Mouse (Mus musculus) midbrain, embryonic 10.5 days (tissue): Measurements from ENCODE around the gene Sftpd. TPM values are rescaled to one million over a fixed set of nuclear protein-coding genes. Genes with fewer than 3 reads are reported as not detected.

Source experiments
- DNase-seq: peaks from one replicate; pipeline ENCODE4 v3.0.0-alpha.2; 2017; ENCODE audit warnings: low spot score
- H3K27ac ChIP-seq: fragments of 300-500 bp; sonication (generic); replicated peaks from 2 replicates; pipeline ENCODE4 v1.5.1; 2016; ENCODE audit warnings: mild to moderate bottlenecking
- H3K27me3 ChIP-seq: fragments of 300-500 bp; sonication (generic); 2 replicates; pipeline ENCODE4 v1.6.1; 2016; ENCODE audit warnings: low read depth, mild to moderate bottlenecking; ENCODE audit not compliant: poor library complexity, severe bottlenecking
- H3K36me3 ChIP-seq: fragments of 300-500 bp; sonication (generic); 2 replicates; pipeline ENCODE4 v1.6.1; 2016; ENCODE audit warnings: mild to moderate bottlenecking, moderate library complexity
- H3K4me1 ChIP-seq: fragments of 300-500 bp; sonication (generic); 2 replicates; pipeline ENCODE4 v1.6.1; 2016
- H3K4me3 ChIP-seq: fragments of 300-500 bp; sonication (generic); 2 replicates; pipeline ENCODE4 v1.5.1; 2016; ENCODE audit warnings: mild to moderate bottlenecking, moderate library complexity
- H3K9me3 ChIP-seq: fragments of 300-500 bp; sonication (generic); replicated peaks from 2 replicates; pipeline ENCODE4 v1.6.1; 2016; ENCODE audit warnings: mild to moderate bottlenecking
- WGBS: fragments of 180-500 bp; shearing (Covaris S2); methylation state at CpG from one replicate; pipeline ENCODE4 v1.1.7; 2016; 5-methylcytosine and 5-hydroxymethylcytosine counted together
- polyA plus RNA-seq: library from polyadenylated mRNA; unstranded; fragments of >200 nt; fragmentation: Nextera tagmentation; extraction: Ambion mirVana; gene quantifications from 2 replicates; pipeline ENCODE4 v1.2.1, GENCODE M21; 2016

The Sftpd gene
- polyA plus RNA-seq, 1 experiment from 2014 or later = not detected

DNA sequence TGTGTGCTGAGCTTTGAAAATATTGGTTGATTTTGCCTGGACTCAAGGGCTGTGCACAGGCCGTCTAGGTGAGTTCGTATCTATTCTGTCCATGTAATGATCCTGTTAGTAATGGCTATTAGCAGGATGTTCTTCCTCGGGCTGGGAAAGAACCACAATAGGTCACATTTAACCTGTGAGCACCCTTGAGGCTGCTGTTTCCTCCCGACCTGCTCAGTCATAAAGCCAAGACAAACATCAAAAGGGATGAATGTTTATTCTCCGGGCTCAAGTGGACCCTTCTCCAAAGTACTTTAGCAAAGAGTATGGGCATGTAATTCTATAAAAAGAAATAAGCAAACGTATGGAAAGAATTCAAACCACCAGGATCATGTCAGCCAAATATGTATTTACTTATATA, 38.9 kb downstream of the Sftpd start:
- DNase-seq = no peak
- H3K27ac ChIP-seq = no peak overlapping the region
- WGBS = 79% methylated on average over 6 of the region's 6 CpGs
- no peaks in the 10 kb centered on the region for H3K4me1 ChIP-seq
- no peaks in the 10 kb centered on the region for H3K9me3 ChIP-seq
- no peak overlapping the region for H3K4me3 ChIP-seq
- no peaks in the 10 kb centered on the region for H3K27me3 ChIP-seq
- no peaks in the 10 kb centered on the region for H3K36me3 ChIP-seq

DNA sequence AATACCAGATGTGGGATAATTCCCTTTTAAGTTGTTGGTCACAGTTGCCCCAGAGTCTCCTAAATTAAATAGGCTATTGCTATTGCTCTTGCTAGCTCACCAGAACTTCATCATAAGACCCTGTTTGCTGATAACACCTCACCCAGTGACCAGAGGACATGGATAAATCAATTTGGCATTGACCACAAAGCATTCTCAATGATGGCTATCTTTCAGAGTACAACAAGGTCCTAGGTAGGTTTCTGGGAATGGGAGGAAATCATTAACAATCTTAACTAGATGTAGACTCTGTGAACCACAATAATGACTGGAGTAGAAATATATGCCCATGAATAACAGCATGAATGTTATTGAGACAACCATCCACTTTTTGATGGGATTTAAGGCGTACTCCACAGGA, 44.3 kb downstream of the Sftpd start:
- no peak overlapping the region for H3K4me3 ChIP-seq
- no peaks in the 10 kb centered on the region for H3K9me3 ChIP-seq
- no peaks in the 10 kb centered on the region for H3K36me3 ChIP-seq
- no peaks in the 10 kb centered on the region for H3K27me3 ChIP-seq
- H3K27ac ChIP-seq = no peak overlapping the region
- no peak for DNase-seq
- WGBS = 79% methylated on average over 1 of the region's 1 CpGs
- H3K4me1 ChIP-seq = no peaks in the 10 kb centered on the region

DNA sequence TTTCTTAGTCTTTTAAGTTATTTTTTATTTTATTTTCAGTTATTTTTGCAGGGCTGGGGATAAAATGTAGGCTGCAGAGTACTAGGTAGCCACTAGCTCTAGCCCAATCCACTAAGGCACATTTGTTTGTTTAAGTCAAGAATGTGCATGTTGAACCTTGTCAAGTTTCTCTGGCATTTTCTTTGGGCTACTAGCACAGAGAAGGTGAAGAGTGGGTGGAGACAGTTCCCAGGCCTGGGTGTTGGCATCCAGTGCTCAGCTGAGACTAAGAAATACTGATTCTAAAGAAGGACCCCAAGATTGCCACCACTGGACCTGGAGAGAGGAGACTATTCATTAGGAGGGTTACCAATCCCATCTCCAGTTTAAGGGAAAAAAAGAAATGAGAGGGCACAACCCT, 47.9 kb downstream of the Sftpd start:
- Histone ChIP-seq H3K27ac (no peak overlapping the region), H3K4me3 (no peak overlapping the region), H3K9me3 (no peaks in the 10 kb centered on the region), H3K36me3 (no peaks in the 10 kb centered on the region), H3K4me1 (no peaks in the 10 kb centered on the region), H3K27me3 (no peaks in the 10 kb centered on the region)
- DNase-seq = no peak

DNA sequence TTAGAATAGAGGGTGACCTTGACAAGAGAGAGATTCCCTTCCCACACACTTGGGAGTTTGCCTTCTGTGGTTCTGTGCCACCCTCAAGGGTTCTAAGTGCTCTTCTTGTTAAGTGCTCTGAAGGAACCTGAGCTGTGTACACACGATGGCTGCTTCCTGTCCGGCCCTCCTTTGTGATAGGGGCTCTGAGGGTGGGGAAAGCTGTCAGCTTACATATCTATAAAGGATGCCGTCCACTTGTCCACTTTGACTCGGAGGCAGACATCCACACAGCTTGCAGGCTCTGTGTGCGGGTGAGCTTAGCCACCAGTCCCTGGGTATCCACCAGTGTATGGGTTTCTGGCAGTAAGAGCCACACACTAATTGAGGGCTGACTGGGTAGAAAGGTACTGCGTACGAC, 53.4 kb downstream of the Sftpd start, which contains the start of gene Sftpa1:
TSS of gene Sftpa1 (plus strand) at position 243 of the 400 bp plus-strand sequence.
- 86% methylated on average over 7 of the region's 7 CpGs for WGBS

DNA sequence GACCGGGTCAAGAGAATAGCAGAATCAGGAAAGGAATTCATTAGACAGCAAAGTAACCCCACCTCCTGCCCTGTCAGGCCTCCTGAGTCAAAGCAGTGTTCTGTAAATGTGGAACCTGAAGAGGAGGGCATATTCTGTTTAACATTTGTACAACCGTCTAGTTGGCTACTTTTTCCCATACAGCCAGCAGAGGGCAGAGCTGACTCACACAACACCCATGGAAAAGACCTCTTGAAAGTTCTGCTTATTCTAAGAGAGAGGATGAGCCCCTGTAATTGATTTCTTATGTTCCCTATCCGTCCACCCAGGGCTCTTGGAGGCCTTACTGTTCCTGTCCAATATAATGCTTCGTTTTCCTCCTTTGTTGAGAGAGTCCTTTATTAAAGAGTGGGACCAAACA, 57.0 kb downstream of the Sftpd start:
- Histone ChIP-seq H3K27ac (no peak overlapping the region), H3K36me3 (no peaks in the 10 kb centered on the region), H3K9me3 (no peaks in the 10 kb centered on the region), H3K4me1 (no peaks in the 10 kb centered on the region), H3K4me3 (no peak overlapping the region), H3K27me3 (no peaks in the 10 kb centered on the region)
- DNase-seq = peak; percentile 36
- WGBS = 24% methylated on average over 4 of the region's 4 CpGs

More for the DNA sequence above, 53.4 kb downstream of the Sftpd start, which contains the start of gene Sftpa1:
- Histone ChIP-seq H3K27me3 (no peaks in the 10 kb centered on the region), H3K9me3 (no peaks in the 10 kb centered on the region), H3K36me3 (no peaks in the 10 kb centered on the region), H3K4me1 (no peaks in the 10 kb centered on the region), H3K27ac (no peak within 1 kb of the TSS), H3K4me3 (no peak within 1 kb of the TSS)
- DNase-seq = no peak

DNA sequence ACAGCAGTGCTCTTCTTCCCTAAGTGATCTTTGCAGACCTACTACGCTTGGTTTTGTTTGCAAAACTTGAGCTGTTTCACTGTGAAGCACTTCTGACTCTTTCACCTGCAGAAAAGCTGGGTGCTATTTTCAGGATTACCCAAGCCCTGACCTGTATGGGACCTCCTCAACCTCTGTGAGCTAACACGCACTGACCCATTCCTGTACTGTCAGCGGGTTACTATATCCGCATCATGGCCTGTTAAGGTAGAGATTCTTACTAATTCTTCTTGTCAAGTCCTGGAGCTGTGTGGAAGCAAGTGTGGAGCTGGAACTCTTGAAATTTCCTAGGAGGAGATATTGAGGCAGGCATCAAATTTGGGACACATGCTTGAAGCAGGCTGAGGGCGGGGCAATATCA, 60.3 kb downstream of the Sftpd start:
- H3K36me3 ChIP-seq = no peaks in the 10 kb centered on the region
- H3K4me3 ChIP-seq = no peak overlapping the region
- no peak for DNase-seq
- no peaks in the 10 kb centered on the region for H3K4me1 ChIP-seq
- no peaks in the 10 kb centered on the region for H3K9me3 ChIP-seq
- H3K27ac ChIP-seq = no peak overlapping the region
- no peaks in the 10 kb centered on the region for H3K27me3 ChIP-seq
- 87% methylated on average over 5 of the region's 5 CpGs for WGBS

Other genes starting within 250 kb of the Sftpd start
- 90.6 and 101 TPM in 2 replicates for gene Tspan14, start 218.3 kb downstream of the Sftpd start, polyA plus RNA-seq
- 45.4 and 46.5 TPM in 2 replicates for gene Fam213a, start 171.4 kb downstream of the Sftpd start, polyA plus RNA-seq
- 0.22 and 0.30 TPM in 2 replicates for gene Dydc2, start 115.9 kb downstream of the Sftpd start, polyA plus RNA-seq
- gene Dydc1, start 112.2 kb downstream of the Sftpd start, polyA plus RNA-seq = not detected in 2 replicates
- not detected in 2 replicates for gene Mat1a, start 80.1 kb downstream of the Sftpd start, polyA plus RNA-seq
- gene Sftpa1, start 53.4 kb downstream of the Sftpd start, polyA plus RNA-seq = not detected in 2 replicates
- not detected in 2 replicates for gene Mbl1, start 33.7 kb downstream of the Sftpd start, polyA plus RNA-seq
- gene Gm2832, start 93.7 kb upstream of the Sftpd start, polyA plus RNA-seq = 0.15 TPM in 1 of 2 replicates, not detected in the other
- not detected in 2 replicates for gene Gm5798, start 163.5 kb upstream of the Sftpd start, polyA plus RNA-seq
- gene Gm7945, start 201.2 kb upstream of the Sftpd start, polyA plus RNA-seq = not detected in 2 replicates
- not detected in 2 replicates for gene Gm6482, start 223.1 kb upstream of the Sftpd start, polyA plus RNA-seq